Mouse (Mus musculus) bone marrow macrophage, adult 2 months (primary cell): ENCODE data around the gene Saysd1.

ENCODE experiments used
- CTCF ChIP-seq: IDR thresholded peaks from 2 replicates; pipeline ENCODE4 v1.5.1; 2012; ENCODE audit warnings: low read depth, mild to moderate bottlenecking, low read length, moderate library complexity
- POLR2A ChIP-seq: IDR thresholded peaks from 2 replicates; pipeline ENCODE4 v1.6.1; 2012; ENCODE audit warnings: mild to moderate bottlenecking, low read depth, low read length, borderline replicate concordance

DNA sequence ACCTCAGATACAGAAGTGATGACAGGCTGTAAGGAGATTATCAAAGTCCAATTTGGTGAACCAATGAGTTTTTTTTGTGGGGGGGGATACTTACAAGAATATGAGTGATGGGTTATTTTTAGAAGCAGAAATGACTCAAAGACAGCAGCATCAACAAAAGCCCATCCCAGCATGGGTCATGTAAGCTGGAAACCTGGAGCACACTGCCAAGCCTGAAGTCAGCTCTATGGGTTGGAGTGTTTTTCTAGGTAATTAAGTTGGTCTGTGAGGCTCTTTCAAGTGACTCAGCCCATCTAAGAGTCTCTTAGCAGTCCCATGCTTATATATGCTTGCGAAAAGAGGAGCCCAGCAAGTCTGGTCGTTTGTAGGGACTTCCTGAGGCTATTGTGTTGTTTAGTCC is 91.0 kb downstream of the Saysd1 start:
- no peak for TF ChIP-seq POLR2A
- no peak for TF ChIP-seq CTCF
